Mouse (Mus musculus): ENCODE data around the gene Pde9a. TPM values are rescaled to one million over a fixed set of nuclear protein-coding genes. Genes with fewer than 3 reads are reported as not detected.

Gene Pde9a
- total and polyA plus RNA-seq, 3 experiments, result 0.56 TPM; not detected in 2

DNA sequence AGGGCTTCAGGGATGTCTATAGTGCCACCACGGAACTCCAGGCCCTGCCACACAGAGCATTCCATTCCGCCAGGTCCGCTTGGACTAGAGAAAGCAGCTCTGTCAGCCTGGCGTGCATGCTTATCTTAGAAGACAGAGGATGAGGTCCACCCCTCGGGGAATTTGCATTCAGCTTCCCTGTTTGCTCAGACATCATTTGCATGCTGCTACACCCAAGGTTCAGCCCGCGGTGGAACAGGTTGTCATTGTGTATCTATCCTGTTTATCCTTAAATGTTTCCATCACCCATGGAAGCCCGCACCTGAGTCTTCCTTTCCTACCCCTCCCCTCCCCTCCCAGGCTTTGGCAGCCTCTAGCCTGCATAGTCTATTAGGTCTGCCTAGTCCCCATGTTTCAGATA is 38.8 kb downstream of the Pde9a start:
- no peaks in the 10 kb centered on the region for H3K4me1 ChIP-seq (ENCODE audit: control insufficient read depth in 1 of 2, insufficient read depth in 2 of 2, low read length in 2 of 2)

DNA sequence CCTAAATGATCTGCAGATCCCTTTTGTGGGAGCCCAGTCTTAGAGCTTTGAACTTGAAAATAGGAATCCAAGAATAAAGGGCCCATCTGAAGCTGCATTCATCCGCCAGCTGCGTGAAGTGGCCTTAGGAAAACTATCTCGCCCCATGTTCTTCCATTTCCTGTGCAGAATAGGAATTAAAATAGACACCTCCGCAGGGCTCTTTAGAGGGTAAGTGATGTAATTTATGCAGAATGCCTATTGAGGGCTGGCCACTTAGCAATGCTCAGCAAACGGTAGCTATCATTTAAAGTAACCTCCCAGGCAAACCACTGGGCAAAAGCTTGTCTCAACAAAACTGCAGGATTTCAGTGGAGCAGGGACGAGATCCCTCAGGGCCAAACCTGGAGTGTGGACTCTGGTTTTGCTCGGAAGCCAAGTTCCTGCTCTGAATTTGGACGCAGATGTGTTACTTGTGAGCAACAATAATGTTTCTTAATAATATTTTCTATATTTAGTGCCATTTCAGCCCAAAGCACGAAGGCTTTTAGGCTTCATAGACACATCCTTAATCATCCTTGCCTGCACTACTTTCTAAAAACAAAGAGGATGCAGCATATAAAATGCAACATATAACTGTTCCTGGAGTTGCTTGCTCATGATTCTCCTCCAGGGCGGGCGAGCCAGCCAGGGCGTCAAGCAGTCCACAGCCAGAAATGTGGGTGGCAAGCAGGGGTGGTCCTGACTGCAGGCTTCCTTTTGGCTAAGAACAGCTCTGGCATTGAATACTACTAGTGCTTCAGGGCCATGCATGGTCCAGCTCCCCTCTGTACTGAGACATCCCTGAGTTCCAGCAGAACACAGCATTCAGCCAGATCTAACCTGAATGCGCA is 40.1 kb downstream of the Pde9a start:
- no peak for TF ChIP-seq TBP (IDR thresholded peaks at IDR 0.05; ENCODE audit: low read depth, low read length)
- TF ChIP-seq MYB (IDR thresholded peaks at IDR 0.05; ENCODE audit: low read depth, low read length), result no peak
- TF ChIP-seq NRF1 (IDR thresholded peaks at IDR 0.05; ENCODE audit: insufficient read depth, low read depth, low read length, poor library complexity, severe bottlenecking), result no peak
- TF ChIP-seq BHLHE40 (IDR thresholded peaks at IDR 0.05; ENCODE audit: borderline replicate concordance, low read depth, low read length), result no peak
- TF ChIP-seq POLR2AphosphoS2 (IDR thresholded peaks at IDR 0.05; ENCODE audit: low read length), result no peak
- no peak for TF ChIP-seq ETS1 (IDR thresholded peaks at IDR 0.05; ENCODE audit: low read depth, low read length)
- no peak for TF ChIP-seq CHD2 (IDR thresholded peaks at IDR 0.05; ENCODE audit: low read length)
- no peak for TF ChIP-seq SIN3A (IDR thresholded peaks at IDR 0.05; ENCODE audit: low read length)
- no peak for TF ChIP-seq USF2 (IDR thresholded peaks at IDR 0.05; ENCODE audit: borderline replicate concordance in 1 of 2, insufficient read depth in 1 of 2, low read depth in 1 of 2, low read length in 2 of 2)
- no peak for TF ChIP-seq CHD1 (IDR thresholded peaks at IDR 0.05; ENCODE audit: low read depth, low read length)
- TF ChIP-seq ELF1 (IDR thresholded peaks at IDR 0.05; ENCODE audit: low read depth, low read length), result no peak
- TF ChIP-seq NELFE (IDR thresholded peaks at IDR 0.05; ENCODE audit: low read depth, low read length), result no peak
- TF ChIP-seq ZMIZ1 (IDR thresholded peaks at IDR 0.05; ENCODE audit: low read depth, low read length), result no peak
- no peak for TF ChIP-seq TAL1 (IDR thresholded peaks at IDR 0.05; ENCODE audit: low read length)
- no peak for DNase-seq (ENCODE audit: low read depth, low spot score)
- Histone ChIP-seq H3K9me3 (replicated peaks; ENCODE audit: insufficient read depth, low read length) (no peaks in the 10 kb centered on the region), H3K36me3 (ENCODE audit: control insufficient read depth in 1 of 2, insufficient read depth in 2 of 2, low read length in 2 of 2) (no peaks in the 10 kb centered on the region; a peak in 1 of 4 replicates), H3K4me3 (ENCODE audit: control insufficient read depth in 1 of 2, insufficient read depth in 1 of 2, low read depth in 2 of 2, low read length in 2 of 2) (no peak overlapping the region), H3K4me1 (ENCODE audit: control insufficient read depth in 1 of 2, insufficient read depth in 2 of 2, low read length in 2 of 2) (no peaks in the 10 kb centered on the region), H3K9ac (ENCODE audit: control insufficient read depth, low read depth, low read length, poor library complexity, severe bottlenecking) (no peak overlapping the region), H3K79me2 (ENCODE audit: control insufficient read depth, insufficient read depth, low read length, poor library complexity) (no peaks in the 10 kb centered on the region), H3K27me3 (ENCODE audit: control insufficient read depth in 1 of 2, insufficient read depth in 2 of 2, low read length in 2 of 2) (no peaks in the 10 kb centered on the region), H3K27ac (ENCODE audit: control insufficient read depth, low read depth, low read length) (no peak overlapping the region)

More for the DNA sequence above, 38.8 kb downstream of the Pde9a start:
- Histone ChIP-seq H3K36me3 (ENCODE audit: control insufficient read depth in 1 of 2, insufficient read depth in 2 of 2, low read length in 2 of 2) (no peaks in the 10 kb centered on the region; a peak in 1 of 4 replicates), H3K79me2 (ENCODE audit: control insufficient read depth, insufficient read depth, low read length, poor library complexity) (no peaks in the 10 kb centered on the region), H3K27ac (ENCODE audit: control insufficient read depth, low read depth, low read length) (no peak overlapping the region), H3K9ac (ENCODE audit: control insufficient read depth, low read depth, low read length, poor library complexity, severe bottlenecking) (no peak overlapping the region), H3K27me3 (ENCODE audit: control insufficient read depth in 1 of 2, insufficient read depth in 2 of 2, low read length in 2 of 2) (no peaks in the 10 kb centered on the region), H3K4me3 (ENCODE audit: control insufficient read depth in 1 of 2, insufficient read depth in 1 of 2, low read depth in 2 of 2, low read length in 2 of 2) (no peak overlapping the region), H3K9me3 (replicated peaks; ENCODE audit: insufficient read depth, low read length) (no peaks in the 10 kb centered on the region)
- no peak for TF ChIP-seq ZMIZ1 (IDR thresholded peaks at IDR 0.05; ENCODE audit: low read depth, low read length)
- TF ChIP-seq GABPA (IDR thresholded peaks at IDR 0.05; ENCODE audit: low read depth, low read length), result no peak
- TF ChIP-seq ZC3H11A (IDR thresholded peaks at IDR 0.05; ENCODE audit: low read depth, low read length), result no peak
- TF ChIP-seq JUND (IDR thresholded peaks at IDR 0.05; ENCODE audit: low read depth, low read length), result no peak
- TF ChIP-seq SMC3 (IDR thresholded peaks at IDR 0.05; ENCODE audit: low read depth, low read length), result no peak
- no peak for TF ChIP-seq SIN3A (IDR thresholded peaks at IDR 0.05; ENCODE audit: low read length)
- no peak for TF ChIP-seq POLR2AphosphoS2 (IDR thresholded peaks at IDR 0.05; ENCODE audit: low read length)
- TF ChIP-seq USF1 (IDR thresholded peaks at IDR 0.05; ENCODE audit: low read depth, low read length), result no peak
- peak; percentile 21 for DNase-seq (ENCODE audit: low read depth, low spot score)
